Mouse (Mus musculus): Measurements from ENCODE around the gene Ubr3.
A peak's percentile ranks its signal among the peaks of the same experiment; 100 is the strongest.

The Ubr3 gene

DNA sequence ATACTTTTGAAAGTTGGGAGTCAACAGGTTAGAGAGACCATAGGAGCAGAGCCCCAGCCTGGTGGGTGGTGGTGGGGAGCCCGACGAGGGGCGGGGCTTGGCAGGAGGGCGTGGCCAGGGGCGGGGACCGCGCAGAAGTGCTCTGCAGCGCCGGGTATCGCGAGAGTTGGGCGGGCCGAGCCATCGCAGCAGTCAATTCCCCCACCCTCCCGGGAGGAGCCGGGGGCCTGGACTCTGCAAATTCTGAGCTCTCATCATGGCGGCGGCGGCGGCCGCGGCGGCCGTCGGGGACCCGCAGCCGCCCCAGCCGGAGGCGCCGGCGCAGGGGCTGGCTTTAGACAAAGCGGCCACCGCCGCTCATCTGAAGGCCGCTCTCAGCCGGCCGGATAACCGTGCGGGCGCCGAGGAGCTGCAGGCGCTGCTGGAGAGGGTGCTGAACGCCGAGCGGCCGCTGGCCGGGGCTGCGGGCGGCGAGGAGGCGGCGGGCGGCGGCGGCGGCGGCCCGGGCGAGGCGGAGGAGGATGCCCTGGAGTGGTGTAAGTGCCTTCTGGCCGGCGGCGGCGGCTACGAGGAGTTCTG is at the start of gene Ubr3:
Gene Ubr3 (plus strand): TSS at position 208 of the 579 bp plus-strand sequence.
- DNase-seq (ENCODE audit: low read depth, low spot score) = peak; percentile 99

DNA sequence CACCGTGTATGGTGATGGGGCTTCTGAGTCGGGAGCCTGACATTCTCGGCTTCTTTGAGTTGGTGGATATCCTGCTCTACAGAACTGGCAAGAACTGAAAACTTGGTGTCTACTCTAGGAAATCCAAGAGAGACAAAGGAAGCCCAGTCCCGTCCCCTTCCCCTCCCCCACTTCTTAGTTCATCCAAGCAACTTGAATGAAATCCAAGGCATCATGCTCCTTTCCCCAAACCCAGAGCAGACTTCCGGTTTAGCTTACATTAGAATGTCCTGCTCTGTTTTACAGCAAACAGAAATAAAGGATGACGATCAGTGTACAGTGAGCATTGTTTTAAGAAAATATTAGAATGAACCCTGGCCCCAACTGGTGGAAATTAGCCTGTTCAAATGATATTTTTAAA is 47.8 kb upstream of the Ubr3 start:
- DNase-seq (ENCODE audit: low read depth, low spot score) = no peak

DNA sequence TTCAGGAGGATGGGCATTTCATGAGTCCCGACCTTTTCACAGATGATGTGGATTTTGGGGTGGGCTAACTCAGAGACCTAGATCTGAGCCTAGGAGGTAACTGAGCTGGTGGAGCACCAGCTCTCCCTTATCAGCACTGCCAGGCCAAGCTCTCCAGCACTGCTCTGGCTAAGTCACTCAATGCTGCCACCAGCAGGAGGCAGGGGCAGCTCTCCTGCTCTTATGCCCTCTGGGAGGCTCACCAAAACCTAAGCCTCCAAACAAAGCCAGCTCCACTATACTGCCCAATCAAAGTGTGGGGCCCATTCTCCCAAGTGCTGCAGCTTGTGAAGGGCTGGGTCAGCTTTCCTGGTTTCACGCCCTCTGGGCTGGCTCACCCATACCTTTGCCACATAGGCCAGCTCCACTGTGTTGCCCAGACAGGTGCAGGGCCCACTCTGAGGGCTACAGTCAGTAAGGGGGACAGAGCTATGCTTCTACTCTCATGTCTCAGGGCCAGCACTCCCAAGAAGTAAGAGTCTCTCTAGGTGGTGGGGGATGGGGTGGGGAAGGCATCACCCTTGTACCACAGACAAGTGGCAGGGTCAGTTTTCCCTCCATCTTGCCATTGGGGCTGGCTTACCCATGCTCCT is 45.5 kb upstream of the Ubr3 start:
- no peak for DNase-seq (ENCODE audit: low read depth, low spot score)

DNA sequence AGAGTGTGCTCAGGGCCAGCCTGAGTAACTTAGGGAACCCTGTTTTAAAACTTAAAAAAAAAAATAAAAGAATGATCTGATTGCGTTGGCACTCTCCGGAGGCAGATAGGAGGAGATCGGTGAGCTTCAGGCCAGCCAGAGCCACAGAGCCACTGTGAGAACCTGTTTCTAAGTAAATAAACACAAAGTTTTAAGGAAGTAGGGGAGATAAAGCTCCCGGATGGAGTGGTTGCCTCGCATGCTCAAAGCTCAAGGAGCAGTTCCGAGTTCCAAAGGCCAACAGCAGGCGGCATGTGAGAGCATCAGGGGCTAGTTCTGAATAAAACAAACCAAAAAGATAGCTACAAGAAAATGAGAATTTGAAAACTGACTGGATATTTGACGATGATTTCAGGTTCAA is 40.7 kb upstream of the Ubr3 start:
- peak; percentile 48 for DNase-seq (ENCODE audit: low read depth, low spot score)

DNA sequence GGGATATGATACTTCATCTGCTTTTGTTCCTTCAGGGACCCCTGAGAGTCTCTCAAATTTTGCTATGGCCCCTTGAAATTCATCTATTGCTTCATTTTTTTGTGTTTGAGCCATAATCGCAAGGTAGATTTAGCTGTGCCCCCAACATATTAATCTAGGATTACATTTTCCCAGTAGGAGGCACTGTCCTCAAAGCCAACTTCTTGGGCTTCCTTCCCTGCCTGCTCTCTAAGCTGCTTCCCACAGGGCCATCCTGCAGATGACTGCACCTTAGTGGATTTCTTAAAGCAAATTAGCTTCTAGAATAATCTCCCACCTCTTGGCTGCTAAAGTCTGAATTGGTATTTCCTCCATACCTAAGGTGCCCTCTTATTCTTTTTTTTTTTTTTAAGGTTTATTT is 39.2 kb upstream of the Ubr3 start:
- peak; percentile 35 for DNase-seq (ENCODE audit: low read depth, low spot score)

DNA sequence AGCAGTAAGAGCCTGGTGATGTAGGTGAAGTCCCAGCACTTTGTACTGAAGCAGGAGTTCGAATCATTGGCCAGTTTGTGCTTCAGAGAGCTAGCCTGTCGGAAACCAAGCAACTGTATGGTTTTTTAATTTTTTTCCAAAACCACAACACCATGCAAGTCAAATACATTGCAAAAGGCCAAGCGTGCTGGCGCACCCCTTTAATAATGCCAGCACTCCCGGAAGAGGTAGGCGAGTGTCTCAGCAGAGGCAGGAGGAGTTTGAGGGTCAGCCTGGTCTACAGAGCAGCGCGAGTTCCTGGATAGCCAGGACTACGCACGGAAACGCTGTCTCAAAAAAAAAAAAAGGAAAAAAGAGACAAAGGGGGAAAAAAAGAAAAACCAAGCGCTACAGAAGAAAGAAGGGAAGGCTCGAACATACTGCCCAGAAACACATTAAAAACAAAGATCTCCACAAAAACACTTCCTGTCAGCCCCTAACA is 36.0 kb upstream of the Ubr3 start:
- peak; percentile 61 for DNase-seq (ENCODE audit: low read depth, low spot score)

DNA sequence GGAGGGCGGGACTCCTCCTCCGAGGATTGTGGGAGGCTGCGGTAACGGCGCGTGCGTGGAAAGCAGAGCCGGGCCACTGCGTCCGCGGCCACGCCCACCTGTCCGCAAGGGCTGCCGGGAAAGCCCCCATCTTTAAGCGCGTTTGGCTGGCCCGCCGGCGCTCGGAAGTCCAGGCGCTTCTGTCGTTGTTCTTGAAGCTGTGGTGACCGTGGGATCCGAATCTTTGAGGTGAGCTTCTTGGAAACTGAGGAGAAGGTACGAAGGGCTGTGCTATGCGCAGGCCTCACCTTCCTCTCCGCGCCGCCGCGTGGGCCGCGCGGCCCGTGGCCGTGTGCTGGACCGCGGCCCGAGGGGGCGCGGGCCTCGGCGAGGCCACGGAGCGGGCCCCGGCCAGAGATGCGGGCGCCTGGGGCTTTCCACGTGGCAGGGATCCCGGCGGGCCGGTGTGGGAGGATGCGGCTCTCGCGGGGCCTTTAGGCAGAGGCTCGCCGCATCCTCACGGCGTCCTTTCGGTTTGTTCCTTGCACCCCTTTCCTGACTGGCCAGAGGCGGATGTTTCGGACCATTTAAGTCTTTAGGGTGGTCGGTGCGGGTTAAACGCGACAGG is 35.5 kb upstream of the Ubr3 start, which contains the start of gene Ssb:
Gene Ssb (plus strand): TSS at position 78 of the 607 bp plus-strand sequence.
- peak; percentile 97 for DNase-seq (ENCODE audit: low read depth, low spot score)

DNA sequence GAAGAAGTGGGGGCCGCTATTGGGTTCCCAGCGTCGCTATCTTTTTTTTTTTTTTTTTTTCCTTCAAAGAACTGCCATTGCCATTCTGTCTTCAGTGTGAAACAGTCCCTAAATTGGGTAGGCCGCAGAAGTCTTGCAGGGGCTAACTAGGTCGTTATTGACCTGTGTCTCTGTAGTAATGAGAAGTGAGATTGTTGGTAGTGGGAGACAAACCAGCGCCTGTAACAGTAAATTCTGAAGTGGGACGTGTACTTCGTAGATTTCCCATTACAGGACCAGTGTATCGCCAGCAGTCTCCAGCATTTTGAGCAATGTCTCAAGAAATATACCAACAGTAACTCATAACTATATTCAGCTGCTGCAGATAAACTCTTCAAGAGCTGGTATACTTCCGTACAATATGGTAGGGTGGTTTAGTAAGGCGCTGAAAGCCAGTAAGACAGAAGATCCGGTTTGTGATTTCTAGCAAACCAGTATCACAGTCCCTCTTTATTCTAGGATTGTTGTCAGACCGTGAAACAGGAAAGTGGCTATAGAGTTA is 34.9 kb upstream of the Ubr3 start:
- peak; percentile 30 for DNase-seq (ENCODE audit: low read depth, low spot score)

DNA sequence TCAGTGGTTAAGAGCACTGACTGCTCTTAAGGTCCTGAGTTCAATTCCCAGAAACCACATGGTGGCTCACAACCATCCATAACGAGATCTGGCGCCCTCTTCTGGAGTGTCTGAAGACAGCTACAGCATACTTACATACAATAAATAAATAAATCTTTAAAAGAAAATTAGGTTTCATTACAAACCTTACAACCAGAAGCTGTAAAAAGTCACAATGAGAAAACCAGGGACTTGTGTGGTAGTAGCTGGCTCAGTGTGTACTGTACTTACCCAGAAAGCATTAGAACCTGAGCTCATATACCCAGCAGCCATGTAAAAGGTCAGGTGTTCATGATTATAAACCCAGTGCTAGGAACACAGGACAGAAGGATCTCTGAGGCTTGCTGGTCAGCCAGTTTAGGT is 13.1 kb upstream of the Ubr3 start:
- DNase-seq (ENCODE audit: low read depth, low spot score) = no peak

DNA sequence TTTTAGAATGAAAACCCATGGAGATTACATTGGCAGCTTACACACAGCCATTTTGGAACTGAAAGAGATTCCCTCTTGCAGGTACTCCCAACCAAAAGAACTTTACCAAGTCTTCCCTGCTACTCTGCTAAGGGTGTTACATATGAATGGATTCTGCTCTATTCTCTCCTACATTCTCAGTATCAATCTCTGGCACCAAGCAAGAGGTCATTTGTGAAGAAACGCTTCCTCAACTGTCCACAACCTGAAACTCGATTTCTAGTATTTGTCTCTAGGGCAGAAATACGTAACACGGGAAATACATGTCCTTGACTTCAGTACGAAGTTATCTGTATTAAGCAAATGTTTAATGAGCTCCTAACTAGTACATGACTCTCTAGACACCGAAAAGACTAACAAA is 12.5 kb upstream of the Ubr3 start:
- no peak for DNase-seq (ENCODE audit: low read depth, low spot score)

DNA sequence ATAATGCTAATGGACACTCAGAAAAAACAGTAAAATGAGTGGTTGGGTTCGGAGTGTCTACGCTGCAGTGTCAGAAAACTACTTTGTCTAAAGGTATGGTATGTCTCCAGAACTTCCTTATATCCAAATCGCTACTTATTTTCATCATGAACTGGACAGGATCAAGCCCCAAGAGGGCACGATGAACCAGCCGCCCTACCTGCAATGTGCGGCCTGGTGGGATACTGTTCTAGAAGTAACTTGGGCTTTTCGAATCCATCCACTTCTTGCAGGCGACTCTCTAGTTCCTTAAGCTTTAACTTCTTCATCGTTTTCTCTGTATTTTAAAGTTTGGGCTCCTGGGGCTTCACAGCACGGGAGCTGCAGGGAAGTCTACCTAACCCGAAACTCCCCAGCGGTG is 12.0 kb upstream of the Ubr3 start:
- DNase-seq (ENCODE audit: low read depth, low spot score) = no peak

DNA sequence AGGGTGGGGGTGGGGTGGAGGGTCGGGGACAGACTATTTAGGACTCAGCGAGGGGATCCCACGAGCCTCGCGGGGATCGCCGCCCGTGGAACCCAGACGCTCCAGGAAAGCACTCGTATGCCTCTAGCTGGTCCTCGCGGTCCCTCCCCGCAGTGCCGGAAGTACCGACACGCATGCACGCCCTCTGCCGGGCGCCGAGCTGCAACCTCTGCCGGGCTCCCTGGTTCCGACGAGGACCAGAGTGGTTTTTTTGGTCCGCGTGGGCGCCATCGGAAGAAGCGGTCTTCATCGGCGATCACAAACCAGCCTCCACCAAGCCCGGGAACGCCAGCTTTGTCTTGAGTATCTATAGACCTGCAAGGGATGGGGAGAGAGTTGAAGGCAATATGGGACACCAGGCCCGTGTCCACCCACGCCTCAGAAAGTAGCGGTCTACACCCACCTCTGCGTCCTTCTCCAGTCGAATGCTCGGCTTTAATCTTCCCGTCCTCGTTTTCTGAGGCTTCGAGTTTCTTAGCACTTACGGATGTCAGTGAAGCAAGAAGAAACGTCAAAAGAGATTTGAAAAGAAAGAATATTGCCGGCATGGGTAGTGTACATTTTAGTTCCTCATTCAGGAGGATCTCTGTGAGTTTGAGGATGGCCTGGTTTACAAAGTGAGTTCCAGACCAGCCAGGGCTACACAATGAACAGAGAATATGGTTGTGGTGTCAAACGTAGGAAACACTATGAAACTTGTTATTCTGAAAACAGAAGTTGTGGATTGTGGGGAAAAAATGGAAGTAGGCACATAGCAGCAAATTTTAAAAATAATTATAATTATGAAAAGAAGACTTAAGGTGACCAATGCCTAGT is 11.4 kb upstream of the Ubr3 start, which contains the start of gene Mettl5:
Gene Mettl5 (minus strand): TSS at position 165 of the 855 bp plus-strand sequence.
- peak; percentile 95 for DNase-seq (ENCODE audit: low read depth, low spot score)

DNA sequence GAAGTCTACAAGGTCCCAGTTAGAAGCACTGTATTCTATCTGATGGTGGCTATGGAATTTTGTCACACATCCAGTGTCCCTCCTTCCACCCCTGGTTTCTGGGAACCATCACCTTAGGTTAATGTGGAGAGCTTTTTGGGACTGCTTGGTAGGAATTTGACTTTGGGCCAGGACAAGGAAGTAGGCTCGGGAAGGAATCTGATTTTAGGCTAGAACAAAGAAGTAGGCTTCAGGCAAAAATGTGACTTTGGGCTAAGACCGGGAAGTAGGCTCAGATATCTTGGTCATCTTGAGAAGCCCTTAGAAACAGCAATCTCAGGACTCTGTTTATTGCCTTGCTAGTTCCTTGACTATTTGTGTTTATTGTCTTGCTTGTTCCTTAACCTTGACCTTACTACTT is 8.1 kb upstream of the Ubr3 start:
- no peak for DNase-seq (ENCODE audit: low read depth, low spot score)

DNA sequence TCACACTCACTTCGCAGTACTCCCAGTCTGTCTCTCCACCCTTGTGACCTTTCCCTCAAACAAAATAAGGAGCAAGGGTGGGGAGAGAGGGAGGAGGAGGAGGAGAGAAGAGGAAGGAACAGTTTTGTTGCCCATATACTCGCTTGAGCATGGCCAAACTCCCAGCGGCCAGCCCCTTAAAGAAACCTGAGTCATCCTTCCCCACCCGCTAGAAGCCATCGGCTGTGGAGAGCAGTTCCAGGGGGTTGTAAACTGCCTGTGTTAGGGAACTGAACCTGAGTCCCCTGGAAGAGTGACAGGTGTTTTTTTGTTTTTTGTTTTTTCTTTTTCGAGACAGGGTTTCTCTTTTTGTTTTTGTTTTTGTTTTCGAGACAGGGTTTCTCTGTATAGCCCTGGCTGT is 6.2 kb upstream of the Ubr3 start:
- DNase-seq (ENCODE audit: low read depth, low spot score) = no peak

DNA sequence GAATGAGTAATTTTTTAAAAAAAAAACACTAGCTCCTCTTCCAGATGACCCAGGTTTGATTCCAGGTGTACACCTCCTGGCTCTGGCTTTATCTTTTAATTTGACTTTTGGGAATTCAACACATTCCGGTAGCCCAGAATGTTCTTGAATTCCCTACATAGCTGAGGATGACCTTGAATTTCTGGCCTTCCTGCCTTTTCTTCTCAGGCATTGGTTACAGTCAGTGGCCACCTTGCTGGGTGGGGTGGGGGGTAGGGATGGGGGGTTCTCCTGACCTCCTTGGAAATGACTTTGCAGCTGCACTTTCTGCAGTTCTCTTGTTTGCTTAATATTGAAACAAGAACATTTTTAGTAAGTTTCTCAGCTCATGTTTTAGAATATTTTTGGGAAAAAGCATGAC is 3.9 kb upstream of the Ubr3 start:
- no peak for DNase-seq (ENCODE audit: low read depth, low spot score)

DNA sequence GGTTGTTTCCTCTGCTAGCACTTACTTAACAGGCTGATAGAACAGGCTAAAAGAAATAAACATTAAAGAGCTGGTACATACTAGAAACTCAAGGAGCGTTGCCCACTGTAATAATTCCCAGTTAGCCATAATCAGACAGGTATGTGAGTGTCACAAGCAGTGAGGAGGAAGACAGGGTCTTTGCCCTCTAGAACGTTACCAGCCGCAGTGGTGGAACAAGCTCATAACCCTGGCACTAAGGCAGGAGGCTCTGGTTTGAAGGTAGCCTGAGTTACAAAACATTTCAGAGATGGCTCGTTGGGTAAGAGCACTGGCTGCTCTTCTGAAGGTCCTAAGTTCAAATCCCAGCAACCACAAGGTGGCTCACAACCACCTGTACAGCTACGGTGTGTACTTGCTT is 3.2 kb upstream of the Ubr3 start:
- DNase-seq (ENCODE audit: low read depth, low spot score) = no peak

DNA sequence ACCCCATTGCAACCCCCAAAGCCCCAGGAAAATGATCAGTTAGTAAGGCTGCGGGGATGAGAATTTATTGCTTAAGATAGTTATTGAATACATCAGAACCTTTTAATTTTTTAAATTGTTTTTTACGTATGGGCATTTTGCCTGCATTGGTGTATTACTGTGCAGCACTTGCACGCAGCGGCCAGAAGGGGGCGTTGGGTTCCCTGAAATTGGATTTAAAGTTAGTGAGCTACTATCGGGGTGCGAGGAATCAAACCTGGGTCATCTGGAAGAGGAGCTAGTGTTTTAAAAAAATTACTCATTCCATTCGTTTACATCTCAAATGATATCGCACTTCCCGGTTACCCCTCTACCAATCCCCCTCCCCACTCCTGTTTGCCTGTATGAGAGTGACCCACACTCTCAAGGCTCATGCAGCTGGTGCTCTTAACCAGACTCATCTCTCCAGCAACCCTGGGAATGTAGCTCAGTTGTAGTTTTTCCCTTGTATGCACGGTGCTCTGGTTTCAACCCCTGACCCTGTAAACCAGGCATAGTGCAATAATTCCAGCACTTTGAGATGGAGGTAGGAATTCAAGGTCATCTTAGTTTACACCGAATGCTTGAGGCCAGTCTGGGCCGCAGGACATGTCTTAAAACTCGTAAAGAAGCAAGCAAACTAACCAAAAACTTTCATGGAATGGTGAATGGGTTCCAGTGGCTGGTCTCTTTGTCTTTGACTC is 1.4 kb upstream of the Ubr3 start:
- DNase-seq (ENCODE audit: low read depth, low spot score) = peak; percentile 63

DNA sequence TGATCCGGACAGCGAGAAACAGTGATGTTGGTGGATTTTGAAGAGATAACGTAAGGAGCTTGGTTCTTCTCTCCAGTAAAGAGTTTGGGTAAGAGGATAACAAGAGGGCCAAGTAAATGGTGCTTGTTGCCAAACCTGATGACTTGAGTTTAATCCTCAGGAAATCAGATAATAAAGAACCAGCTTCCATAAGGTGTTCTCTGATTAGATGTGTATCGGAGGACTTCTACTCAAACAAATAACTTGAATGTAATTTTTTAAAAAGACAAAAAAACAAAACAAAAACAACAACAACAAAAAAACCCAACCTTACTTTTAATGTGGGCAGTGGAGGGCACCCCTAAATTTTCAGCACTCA is 843 bp upstream of the Ubr3 start:
- DNase-seq (ENCODE audit: low read depth, low spot score) = no peak

DNA sequence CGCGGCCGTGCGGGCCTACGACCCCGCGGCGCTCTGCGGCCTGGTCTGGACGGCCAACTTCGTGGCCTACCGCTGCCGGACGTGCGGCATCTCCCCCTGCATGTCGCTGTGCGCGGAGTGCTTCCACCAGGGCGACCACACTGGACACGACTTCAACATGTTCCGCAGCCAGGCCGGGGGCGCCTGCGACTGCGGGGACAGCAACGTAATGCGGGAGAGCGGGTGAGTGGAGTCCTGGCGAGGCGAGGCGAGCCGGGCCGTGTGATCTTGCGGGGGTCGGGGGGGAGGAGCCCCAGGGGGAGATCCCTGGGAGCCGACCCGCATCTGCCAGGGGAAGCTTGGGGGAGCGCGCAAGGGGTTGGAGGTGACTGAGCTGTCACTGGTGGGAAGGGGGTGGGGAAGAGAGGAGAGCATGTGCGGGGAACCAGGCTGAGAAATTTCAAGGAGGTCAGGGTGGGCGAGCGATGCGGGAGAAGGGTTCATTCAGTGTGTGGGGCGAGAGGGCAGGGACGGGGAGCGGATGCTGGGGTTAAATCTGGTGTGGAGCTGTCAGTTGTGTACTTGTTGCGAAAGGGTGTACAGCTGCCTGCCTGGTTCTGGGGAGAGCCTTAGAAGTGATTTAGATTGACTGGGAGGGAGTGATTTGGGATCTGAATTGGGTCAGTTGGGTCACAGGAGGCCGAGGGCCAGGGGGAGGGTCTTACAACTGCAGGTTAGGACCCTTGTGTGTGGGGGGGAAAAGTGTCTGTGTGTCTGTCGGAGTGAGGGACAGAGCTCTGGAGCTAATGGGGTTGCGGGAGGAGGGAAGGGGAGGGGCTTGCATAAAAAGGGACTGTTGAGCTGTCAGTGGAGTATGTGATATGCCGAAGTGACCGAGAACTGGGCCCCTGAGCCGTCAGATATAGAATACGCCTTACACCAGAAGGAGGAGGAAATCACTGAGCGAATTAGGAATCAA is 851 bp downstream of the Ubr3 start:
- peak; percentile 71 for DNase-seq (ENCODE audit: low read depth, low spot score)

DNA sequence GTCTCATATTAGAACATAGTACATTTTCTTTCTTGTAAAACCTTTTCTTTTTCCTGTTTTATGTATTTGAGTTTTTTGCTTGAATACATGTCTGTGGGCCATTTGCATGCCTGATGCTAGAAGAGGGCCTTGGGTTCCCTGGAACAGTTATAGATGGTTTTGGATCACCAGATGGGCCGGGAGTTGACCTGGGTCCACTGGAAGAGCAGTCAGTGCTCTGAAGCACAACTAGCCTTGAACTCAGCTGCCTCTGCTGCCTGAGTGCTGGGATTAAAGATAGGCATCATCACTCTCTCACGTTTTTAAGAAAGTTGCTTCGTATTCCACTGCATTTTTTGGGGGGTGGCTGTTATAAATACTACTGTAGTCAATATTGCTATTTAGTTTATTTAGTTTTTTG is 6.5 kb downstream of the Ubr3 start:
- DNase-seq (ENCODE audit: low read depth, low spot score) = no peak
